Mouse (Mus musculus): ENCODE results near the gene Phldb1. TPM values are rescaled to one million over a fixed set of nuclear protein-coding genes. Genes with fewer than 3 reads are reported as not detected.

Phldb1 gene
- polyA plus RNA-seq, 1 experiment from 2014 or later, result 38.0 TPM

GRCm38 (mm10) chr9:44683046-44683445 is 52.0 kb downstream of the Phldb1 start:
- Histone ChIP-seq H3K27me3 (no peaks in the 10 kb centered on the region), H3K4me3 (no peak overlapping the region), H3K4me1 (0 out of 2 replicates have a peak, but pooled peaks cover 3% of the 10 kb centered on the region), H3K36me3 (peaks cover 19% of the 10 kb centered on the region), H3K4me2 (no peak overlapping the region), H3K9me3 (peaks cover 4% of the 10 kb centered on the region; the same call in 1 of the 2 replicates), H3K27ac (no peak overlapping the region), H3K9ac (no peak overlapping the region)
- 86% methylated on average over 8 of the region's 8 CpGs for WGBS
- ATAC-seq (ENCODE audit: insufficient number of reproducible peaks, insufficient read depth, low FRiP score, low TSS enrichment, low read depth), result no peak

DNA sequence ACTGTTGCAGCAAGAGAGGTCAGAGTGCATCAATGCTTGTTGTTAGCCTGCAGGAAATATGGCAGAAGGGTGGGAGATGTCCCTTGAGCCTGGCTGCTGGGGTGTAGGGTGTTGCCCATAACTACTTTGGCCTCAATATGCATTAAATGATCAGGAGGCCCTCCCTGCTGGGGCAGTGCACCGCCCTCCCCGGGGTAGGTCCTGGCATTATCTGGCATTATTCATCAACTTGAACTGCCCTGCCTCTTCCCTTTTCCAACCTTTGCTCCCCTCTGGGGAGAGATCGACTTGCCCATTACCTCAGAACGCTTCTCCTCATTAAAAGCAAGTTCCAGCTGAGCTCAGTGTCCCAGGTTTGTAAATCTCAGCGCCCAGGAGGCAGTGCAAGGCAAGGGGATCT is 55.4 kb downstream of the Phldb1 start:
- Histone ChIP-seq H3K27ac (no peak overlapping the region), H3K9ac (no peak overlapping the region), H3K4me3 (no peak overlapping the region), H3K36me3 (no peaks in the 10 kb centered on the region), H3K27me3 (no peaks in the 10 kb centered on the region), H3K4me2 (no peak overlapping the region), H3K4me1 (no peaks in the 10 kb centered on the region), H3K9me3 (peaks cover 4% of the 10 kb centered on the region; the same call in 1 of the 2 replicates)
- ATAC-seq (ENCODE audit: insufficient number of reproducible peaks, insufficient read depth, low FRiP score, low TSS enrichment, low read depth), result no peak
- WGBS, result 69% methylated on average over 5 of the region's 5 CpGs

GRCm38 (mm10) chr9:44678288-44678871 is 56.6 kb downstream of the Phldb1 start:
- no peaks in the 10 kb centered on the region for H3K4me1 ChIP-seq
- H3K4me3 ChIP-seq, result no peak overlapping the region
- ATAC-seq (ENCODE audit: insufficient number of reproducible peaks, insufficient read depth, low FRiP score, low TSS enrichment, low read depth), result no peak
- H3K4me2 ChIP-seq, result no peak overlapping the region
- 94% methylated on average over 2 of the region's 2 CpGs for WGBS
- H3K36me3 ChIP-seq, result no peaks in the 10 kb centered on the region
- peaks cover 4% of the 10 kb centered on the region; the same call in 1 of the 2 replicates for H3K9me3 ChIP-seq
- no peak overlapping the region for H3K9ac ChIP-seq
- H3K27me3 ChIP-seq, result no peaks in the 10 kb centered on the region
- H3K27ac ChIP-seq, result no peak overlapping the region

GRCm38 (mm10) chr9:44673005-44673404 is 62.0 kb downstream of the Phldb1 start, which contains the start of gene Treh:
Gene Treh, plus strand, starts transcription at chr9:44673233.
- H3K4me1 ChIP-seq, result no peaks in the 10 kb centered on the region
- ATAC-seq (ENCODE audit: insufficient number of reproducible peaks, insufficient read depth, low FRiP score, low TSS enrichment, low read depth), result no peak
- H3K27ac ChIP-seq, result no peak within 1 kb of the TSS

DNA sequence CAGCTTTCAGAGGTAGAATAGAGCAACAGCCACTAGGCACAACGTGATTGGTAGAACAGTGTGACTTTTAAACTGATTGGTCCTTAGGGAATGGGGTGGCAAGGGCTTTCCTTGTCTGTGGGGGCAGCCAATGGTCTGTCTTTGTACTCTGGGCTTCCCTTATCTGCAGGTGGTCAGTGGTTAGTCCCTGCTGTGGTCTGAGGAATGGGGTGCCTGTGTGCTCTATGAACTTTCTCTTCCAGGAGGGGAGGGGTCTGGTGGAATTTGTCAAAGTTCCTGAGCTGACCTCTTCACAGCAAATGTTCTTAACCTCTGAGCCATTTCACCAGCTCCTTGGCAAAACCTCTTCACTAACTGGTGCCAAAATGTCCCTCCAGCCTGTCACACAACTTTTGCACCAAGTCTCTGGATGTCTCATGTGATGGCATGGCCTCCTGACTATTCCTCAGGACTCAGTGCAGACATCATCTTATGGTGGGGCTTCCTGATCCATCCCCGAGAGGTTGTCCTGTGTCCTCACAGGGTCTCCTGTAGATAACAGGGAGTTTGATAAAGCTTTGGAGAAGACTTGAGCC is 62.6 kb downstream of the Phldb1 start:
- no peak overlapping the region for H3K27ac ChIP-seq
- WGBS, result 64% methylated on average over 2 of the region's 2 CpGs
- H3K27me3 ChIP-seq, result no peaks in the 10 kb centered on the region
- ATAC-seq (ENCODE audit: insufficient number of reproducible peaks, insufficient read depth, low FRiP score, low TSS enrichment, low read depth), result no peak
- no peak overlapping the region for H3K4me2 ChIP-seq
- no peaks in the 10 kb centered on the region for H3K9me3 ChIP-seq
- no peak overlapping the region for H3K4me3 ChIP-seq
- H3K4me1 ChIP-seq, result no peaks in the 10 kb centered on the region
- H3K9ac ChIP-seq, result no peak overlapping the region
- no peaks in the 10 kb centered on the region for H3K36me3 ChIP-seq

More at GRCm38 (mm10) chr9:44673005-44673404, 62.0 kb downstream of the Phldb1 start, which contains the start of gene Treh:
- Histone ChIP-seq H3K36me3 (no peaks in the 10 kb centered on the region), H3K4me2 (no peak within 1 kb of the TSS), H3K9ac (no peak within 1 kb of the TSS), H3K4me3 (no peak within 1 kb of the TSS), H3K9me3 (no peaks in the 10 kb centered on the region), H3K27me3 (no peaks in the 10 kb centered on the region)
- 71% methylated on average over 3 of the region's 3 CpGs for WGBS

DNA sequence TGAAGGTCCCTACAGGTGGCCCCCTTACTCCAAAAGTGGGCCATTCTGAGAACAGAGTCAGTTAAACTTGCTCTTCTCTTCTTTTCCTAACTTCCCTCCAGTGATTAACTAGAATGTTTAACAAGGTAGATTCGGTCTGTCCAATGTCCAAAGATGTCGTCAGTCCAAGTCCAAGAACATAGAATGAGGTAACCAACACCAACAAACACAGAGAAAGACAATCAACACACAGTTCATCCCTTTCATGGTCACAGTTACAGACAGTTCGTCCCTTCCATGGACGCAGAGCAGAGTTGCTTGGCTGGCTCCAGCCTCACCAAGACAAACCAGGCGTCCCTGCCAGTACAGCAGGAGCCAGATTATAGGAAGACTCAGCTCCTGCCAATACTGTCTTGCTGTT is 63.6 kb downstream of the Phldb1 start:
- H3K9ac ChIP-seq, result no peak overlapping the region
- no peaks in the 10 kb centered on the region for H3K27me3 ChIP-seq
- H3K27ac ChIP-seq, result no peak overlapping the region
- H3K4me1 ChIP-seq, result no peaks in the 10 kb centered on the region
- H3K4me3 ChIP-seq, result no peak overlapping the region
- no peaks in the 10 kb centered on the region for H3K9me3 ChIP-seq
- ATAC-seq (ENCODE audit: insufficient number of reproducible peaks, insufficient read depth, low FRiP score, low TSS enrichment, low read depth), result no peak
- no peaks in the 10 kb centered on the region for H3K36me3 ChIP-seq
- no peak overlapping the region for H3K4me2 ChIP-seq
- WGBS, result 88% methylated on average over 5 of the region's 5 CpGs

DNA sequence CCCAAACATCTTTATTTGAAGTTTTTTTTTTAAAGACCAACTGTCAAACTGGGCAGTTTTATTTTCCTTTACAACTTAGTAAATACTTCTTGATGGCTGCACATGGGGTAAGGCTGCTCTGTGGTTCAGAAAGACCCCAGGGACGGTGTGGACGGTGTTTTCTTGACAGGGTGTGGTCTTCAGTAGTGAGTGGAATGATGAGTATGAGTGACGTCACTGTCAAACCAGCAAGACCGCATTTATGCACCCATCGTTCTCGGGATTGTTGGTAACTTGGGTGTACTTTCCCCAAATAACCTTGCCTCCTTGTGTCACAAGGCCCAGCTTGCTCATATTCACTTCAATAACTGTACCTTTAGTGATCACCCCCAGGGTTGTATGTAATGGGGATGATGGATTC is 71.3 kb downstream of the Phldb1 start:
- no peak overlapping the region for H3K4me3 ChIP-seq
- no peak for ATAC-seq (ENCODE audit: insufficient number of reproducible peaks, insufficient read depth, low FRiP score, low TSS enrichment, low read depth)

GRCm38 (mm10) chr9:44655098-44656066 is 79.6 kb downstream of the Phldb1 start:
- Histone ChIP-seq H3K4me2 (peak overlapping the region; percentile 53), H3K36me3 (no peaks in the 10 kb centered on the region), H3K27ac (peak overlapping the region; percentile 41; the same call in 1 of the 2 replicates), H3K9ac (peak overlapping the region; percentile 53), H3K9me3 (no peaks in the 10 kb centered on the region), H3K4me3 (peak overlapping the region; percentile 19; the same call in 1 of the 2 replicates), H3K27me3 (no peaks in the 10 kb centered on the region), H3K4me1 (peaks cover 7% of the 10 kb centered on the region; the same call in 1 of the 2 replicates)
- ATAC-seq (ENCODE audit: insufficient number of reproducible peaks, insufficient read depth, low FRiP score, low TSS enrichment, low read depth), result no peak
- WGBS, result 26% methylated on average over 26 of the region's 26 CpGs

More for the DNA sequence above, 71.3 kb downstream of the Phldb1 start:
- H3K27ac ChIP-seq, result no peak overlapping the region
- H3K9ac ChIP-seq, result no peak overlapping the region
- H3K4me1 ChIP-seq, result no peaks in the 10 kb centered on the region
- no peak overlapping the region for H3K4me2 ChIP-seq
- H3K27me3 ChIP-seq, result no peaks in the 10 kb centered on the region
- 79% methylated on average over 6 of the region's 6 CpGs for WGBS
- no peaks in the 10 kb centered on the region for H3K9me3 ChIP-seq
- no peaks in the 10 kb centered on the region for H3K36me3 ChIP-seq

- H3K36me3 ChIP-seq, result no peaks in the 10 kb centered on the region
- H3K9ac ChIP-seq, result no peak overlapping the region
- H3K4me2 ChIP-seq, result no peak overlapping the region
- H3K27me3 ChIP-seq, result no peaks in the 10 kb centered on the region
- no peak overlapping the region for H3K4me3 ChIP-seq
- H3K9me3 ChIP-seq, result no peaks in the 10 kb centered on the region
- ATAC-seq (ENCODE audit: insufficient number of reproducible peaks, insufficient read depth, low FRiP score, low TSS enrichment, low read depth), result no peak
- peaks cover 12% of the 10 kb centered on the region; the same call in 1 of the 2 replicates for H3K4me1 ChIP-seq
- WGBS, result 71% methylated on average over 4 of the region's 4 CpGs
- no peak overlapping the region for H3K27ac ChIP-seq
These were observed 81.1 kb downstream of the Phldb1 start for GRCm38 (mm10) chr9:44653896-44654295.

GRCm38 (mm10) chr9:44652027-44652426 is 83.0 kb downstream of the Phldb1 start:
- no peaks in the 10 kb centered on the region for H3K9me3 ChIP-seq
- H3K27me3 ChIP-seq, result no peaks in the 10 kb centered on the region
- ATAC-seq (ENCODE audit: insufficient number of reproducible peaks, insufficient read depth, low FRiP score, low TSS enrichment, low read depth), result 0 out of 2 replicates have a peak, but pooled peaks have one; percentile 43
- peaks cover 12% of the 10 kb centered on the region; the same call in 1 of the 2 replicates for H3K4me1 ChIP-seq
- H3K36me3 ChIP-seq, result no peaks in the 10 kb centered on the region
- no peak overlapping the region for H3K27ac ChIP-seq
- H3K9ac ChIP-seq, result no peak overlapping the region
- 9% methylated on average over 8 of the region's 8 CpGs for WGBS
- H3K4me2 ChIP-seq, result no peak overlapping the region
- H3K4me3 ChIP-seq, result no peak overlapping the region

- H3K27ac ChIP-seq, result no peak overlapping the region
These were observed 86.1 kb downstream of the Phldb1 start for GRCm38 (mm10) chr9:44648881-44649281.

More at GRCm38 (mm10) chr9:44648881-44649281, 86.1 kb downstream of the Phldb1 start:
- Histone ChIP-seq H3K9me3 (no peaks in the 10 kb centered on the region), H3K4me3 (no peak overlapping the region), H3K4me2 (no peak overlapping the region), H3K36me3 (no peaks in the 10 kb centered on the region), H3K9ac (no peak overlapping the region), H3K4me1 (0 out of 2 replicates have a peak, but pooled peaks cover 4% of the 10 kb centered on the region), H3K27me3 (no peaks in the 10 kb centered on the region)
- ATAC-seq (ENCODE audit: insufficient number of reproducible peaks, insufficient read depth, low FRiP score, low TSS enrichment, low read depth), result no peak
- WGBS, result 68% methylated on average over 7 of the region's 7 CpGs

Data from embryonic facial prominence, embryonic 13.5 days (tissue).